Mouse (Mus musculus) retina, postnatal 7 days (tissue): ENCODE measurements around the gene Aspscr1.

Experiments
- DNase-seq: peaks from one replicate; pipeline ENCODE4 v3.0.0-alpha.2; 2012; ENCODE audit warnings: low read depth, low spot score

The Aspscr1 gene

GRCm38 (mm10) chr11:120683536-120683935, 10.8 kb downstream of the Aspscr1 start:
- no peak for DNase-seq

GRCm38 (mm10) chr11:120684086-120684485, 11.3 kb downstream of the Aspscr1 start:
- DNase-seq = no peak

- DNase-seq = no peak
Measured at GRCm38 (mm10) chr11:120684660-120685059, 11.9 kb downstream of the Aspscr1 start.

- no peak for DNase-seq
Measured at GRCm38 (mm10) chr11:120686650-120687272, 14.0 kb downstream of the Aspscr1 start.

- no peak for DNase-seq
Measured at GRCm38 (mm10) chr11:120689365-120689764, 16.6 kb downstream of the Aspscr1 start.

GRCm38 (mm10) chr11:120692471-120693011, 19.8 kb downstream of the Aspscr1 start:
- no peak for DNase-seq

- no peak for DNase-seq
Measured at GRCm38 (mm10) chr11:120693461-120693860, 20.7 kb downstream of the Aspscr1 start.

- no peak for DNase-seq
Measured at GRCm38 (mm10) chr11:120695184-120695583, 22.4 kb downstream of the Aspscr1 start.

- no peak for DNase-seq
Measured at GRCm38 (mm10) chr11:120695641-120696040, 22.9 kb downstream of the Aspscr1 start.

- no peak for DNase-seq
Measured at GRCm38 (mm10) chr11:120696568-120696967, 23.8 kb downstream of the Aspscr1 start.

GRCm38 (mm10) chr11:120697741-120698140, 25.0 kb downstream of the Aspscr1 start:
- DNase-seq = no peak

GRCm38 (mm10) chr11:120703696-120704454, 31.1 kb downstream of the Aspscr1 start:
- no peak for DNase-seq

- no peak for DNase-seq
Measured at GRCm38 (mm10) chr11:120704486-120705325, 31.9 kb downstream of the Aspscr1 start.

GRCm38 (mm10) chr11:120706120-120706519, 33.3 kb downstream of the Aspscr1 start:
- no peak for DNase-seq

GRCm38 (mm10) chr11:120707225-120707624, 34.5 kb downstream of the Aspscr1 start:
- DNase-seq = no peak

GRCm38 (mm10) chr11:120707969-120708368, 35.2 kb downstream of the Aspscr1 start:
- DNase-seq = no peak

- no peak for DNase-seq
Measured at GRCm38 (mm10) chr11:120709551-120709950, 36.8 kb downstream of the Aspscr1 start.

GRCm38 (mm10) chr11:120710672-120711071, 37.9 kb downstream of the Aspscr1 start:
- DNase-seq = no peak

GRCm38 (mm10) chr11:120711980-120712604, 39.3 kb downstream of the Aspscr1 start:
- DNase-seq = no peak

GRCm38 (mm10) chr11:120712771-120713568, 40.2 kb downstream of the Aspscr1 start:
- DNase-seq = no peak
